Mouse (Mus musculus): ENCODE data around the gene Mtss1l.

GRCm38 (mm10) chr8:110788981-110789380 lies 67.7 kb downstream of the Mtss1l start:
- TF ChIP-seq POLR2A (IDR thresholded peaks at IDR 0.05; ENCODE audit: extremely low read depth, insufficient read depth, low read length) (no peak), CTCF (IDR thresholded peaks at IDR 0.05; ENCODE audit: extremely low read depth, insufficient read depth, low read length) (no peak)
